Mouse (Mus musculus) hindbrain, embryonic 16.5 days (tissue): ENCODE data around the gene Hmgn2. TPM values are rescaled to one million over a fixed set of nuclear protein-coding genes. Genes with fewer than 3 reads are reported as not detected.
A peak's percentile ranks its signal among the peaks of the same experiment; 100 is the strongest.

Experiments used
- ATAC-seq: fragments of 200-750 bp; cut with Nextera tagmentation; 2 replicates; pipeline ENCODE4 v1.8.0; 2017; ENCODE audit warnings: moderate TSS enrichment, moderate library complexity
- H3K27ac ChIP-seq: fragments of 300-500 bp; sonication (generic); 2 replicates; pipeline ENCODE4 v1.5.1; 2014; ENCODE audit warnings: low read depth, mild to moderate bottlenecking, control low read depth, low read length, moderate library complexity
- H3K27me3 ChIP-seq: fragments of 300-500 bp; sonication (generic); replicated peaks from 2 replicates; pipeline ENCODE4 v1.6.1; 2014; ENCODE audit warnings: low read length; ENCODE audit not compliant: control insufficient read depth, insufficient read depth
- H3K36me3 ChIP-seq: fragments of 300-500 bp; sonication (generic); 2 replicates; pipeline ENCODE4 v1.6.1; 2014; ENCODE audit warnings: mild to moderate bottlenecking, low read length, moderate library complexity, mixed read lengths; ENCODE audit not compliant: control insufficient read depth, insufficient read depth
- H3K4me1 ChIP-seq: fragments of 300-500 bp; sonication (generic); 2 replicates; pipeline ENCODE4 v1.6.1; 2014; ENCODE audit warnings: low read depth, low read length; ENCODE audit not compliant: control insufficient read depth, insufficient read depth
- H3K4me2 ChIP-seq: fragments of 300-500 bp; sonication (generic); 2 replicates; pipeline ENCODE4 v1.6.1; 2014; ENCODE audit warnings: mild to moderate bottlenecking, low read length, control low read depth, moderate library complexity
- H3K4me3 ChIP-seq: fragments of 300-500 bp; sonication (generic); 2 replicates; pipeline ENCODE4 v1.5.1; 2014; ENCODE audit warnings: mild to moderate bottlenecking, low read length, control low read depth, moderate library complexity
- H3K9ac ChIP-seq: fragments of 300-500 bp; sonication (generic); 2 replicates; pipeline ENCODE4 v1.6.1; 2014; ENCODE audit warnings: low read depth, mild to moderate bottlenecking, control low read depth, low read length, moderate library complexity
- H3K9me3 ChIP-seq: fragments of 300-500 bp; sonication (generic); 2 replicates; pipeline ENCODE4 v1.6.1; 2014; ENCODE audit warnings: mild to moderate bottlenecking, low read length, moderate library complexity; ENCODE audit not compliant: control insufficient read depth
- WGBS: fragments of 180-500 bp; shearing (Covaris S2); extraction: QIAGEN DNeasy Blood & Tissue Kit; methylation state at CpG from one replicate; pipeline ENCODE4 v1.1.7; 2014; 5-methylcytosine and 5-hydroxymethylcytosine counted together
- polyA plus RNA-seq: library from polyadenylated mRNA; unstranded; fragments of >200 nt; fragmentation: Nextera tagmentation; extraction: Ambion mirVana; gene quantifications from 2 replicates; pipeline ENCODE4 v1.2.1, GENCODE M21; 2015

Gene Hmgn2
- polyA plus RNA-seq, 1 experiment from 2014 or later, result 909 TPM

GRCm38 (mm10) chr4:133982936-133983335 lies 14.5 kb upstream of the Hmgn2 start:
- Histone ChIP-seq H3K36me3 (peaks cover 28% of the 10 kb centered on the region), H3K27ac (no peak overlapping the region), H3K4me3 (no peak overlapping the region), H3K4me2 (no peak overlapping the region), H3K4me1 (no peaks in the 10 kb centered on the region), H3K9ac (no peak overlapping the region), H3K27me3 (no peaks in the 10 kb centered on the region), H3K9me3 (no peaks in the 10 kb centered on the region)
- ATAC-seq, result no peak
- WGBS, result 85% methylated on average over 13 of the region's 13 CpGs

GRCm38 (mm10) chr4:133980496-133980895 lies 12.0 kb upstream of the Hmgn2 start:
- peaks cover 24% of the 10 kb centered on the region for H3K36me3 ChIP-seq
- no peaks in the 10 kb centered on the region for H3K27me3 ChIP-seq
- WGBS, result 88% methylated on average over 5 of the region's 5 CpGs
- no peaks in the 10 kb centered on the region for H3K4me1 ChIP-seq
- H3K9me3 ChIP-seq, result no peaks in the 10 kb centered on the region
- H3K4me3 ChIP-seq, result no peak overlapping the region
- no peak overlapping the region for H3K9ac ChIP-seq
- H3K27ac ChIP-seq, result no peak overlapping the region
- H3K4me2 ChIP-seq, result no peak overlapping the region
- ATAC-seq, result no peak

- no peak for ATAC-seq
- H3K4me3 ChIP-seq, result no peak overlapping the region
- H3K27me3 ChIP-seq, result no peaks in the 10 kb centered on the region
- no peaks in the 10 kb centered on the region for H3K4me1 ChIP-seq
- H3K9me3 ChIP-seq, result no peaks in the 10 kb centered on the region
- H3K9ac ChIP-seq, result no peak overlapping the region
- no peak overlapping the region for H3K27ac ChIP-seq
- H3K4me2 ChIP-seq, result no peak overlapping the region
- peaks cover 27% of the 10 kb centered on the region for H3K36me3 ChIP-seq
- 94% methylated on average over 10 of the region's 10 CpGs for WGBS
These were observed 9.7 kb upstream of the Hmgn2 start for GRCm38 (mm10) chr4:133978021-133978711.

- Histone ChIP-seq H3K4me3 (no peak overlapping the region), H3K27me3 (no peaks in the 10 kb centered on the region), H3K9me3 (no peaks in the 10 kb centered on the region), H3K4me1 (peaks cover 28% of the 10 kb centered on the region), H3K27ac (peak overlapping the region; percentile 44; the same call in 1 of the 2 replicates), H3K9ac (no peak overlapping the region), H3K36me3 (0 out of 2 replicates have a peak, but pooled peaks cover 3% of the 10 kb centered on the region), H3K4me2 (no peak overlapping the region)
- WGBS, result 57% methylated on average over 8 of the region's 8 CpGs
- no peak for ATAC-seq
These were observed 3.3 kb upstream of the Hmgn2 start for GRCm38 (mm10) chr4:133971741-133972140.

- Histone ChIP-seq H3K4me1 (peaks cover 36% of the 10 kb centered on the region), H3K9me3 (no peaks in the 10 kb centered on the region), H3K4me2 (no peak overlapping the region), H3K27me3 (no peaks in the 10 kb centered on the region), H3K9ac (no peak overlapping the region), H3K27ac (peak overlapping the region; percentile 44), H3K36me3 (peaks cover 4% of the 10 kb centered on the region), H3K4me3 (no peak overlapping the region)
- WGBS, result 50% methylated on average over 13 of the region's 13 CpGs
- no peak for ATAC-seq
These were observed 2.4 kb upstream of the Hmgn2 start for GRCm38 (mm10) chr4:133970876-133971275.

GRCm38 (mm10) chr4:133970196-133970595 lies 1.7 kb upstream of the Hmgn2 start:
- H3K36me3 ChIP-seq, result peaks cover 6% of the 10 kb centered on the region
- peaks cover 41% of the 10 kb centered on the region for H3K4me1 ChIP-seq
- H3K4me2 ChIP-seq, result no peak overlapping the region
- WGBS, result 13% methylated on average over 4 of the region's 4 CpGs
- H3K9ac ChIP-seq, result no peak overlapping the region
- ATAC-seq, result no peak
- H3K27ac ChIP-seq, result peak overlapping the region; percentile 99
- H3K4me3 ChIP-seq, result no peak overlapping the region
- H3K27me3 ChIP-seq, result no peaks in the 10 kb centered on the region
- H3K9me3 ChIP-seq, result no peaks in the 10 kb centered on the region

GRCm38 (mm10) chr4:133969114-133969770 lies 792 bp upstream of the Hmgn2 start:
- Histone ChIP-seq H3K27me3 (no peaks in the 10 kb centered on the region), H3K27ac (peak overlapping the region; percentile 99), H3K4me3 (no peak overlapping the region), H3K9ac (peak overlapping the region; percentile 47), H3K4me1 (peaks cover 41% of the 10 kb centered on the region), H3K9me3 (no peaks in the 10 kb centered on the region), H3K4me2 (peak overlapping the region; percentile 95), H3K36me3 (peaks cover 8% of the 10 kb centered on the region)
- no peak for ATAC-seq
- 36% methylated on average over 8 of the region's 8 CpGs for WGBS

GRCm38 (mm10) chr4:133967866-133968149 lies 642 bp downstream of the Hmgn2 start:
- ATAC-seq, result peak; percentile 85
- Histone ChIP-seq H3K27me3 (no peaks in the 10 kb centered on the region), H3K27ac (peak overlapping the region; percentile 99), H3K36me3 (peaks cover 14% of the 10 kb centered on the region), H3K4me1 (peaks cover 41% of the 10 kb centered on the region), H3K4me2 (peak overlapping the region; percentile 95), H3K9me3 (no peaks in the 10 kb centered on the region), H3K9ac (peak overlapping the region; percentile 89), H3K4me3 (peak overlapping the region; percentile 59)
- under 1% methylated on average over 24 of the region's 29 CpGs for WGBS

GRCm38 (mm10) chr4:133967138-133967865 lies 1.1 kb downstream of the Hmgn2 start:
- H3K27ac ChIP-seq, result peak overlapping the region; percentile 99
- WGBS, result 0% methylated on average over 42 of the region's 101 CpGs
- H3K36me3 ChIP-seq, result peaks cover 14% of the 10 kb centered on the region
- no peaks in the 10 kb centered on the region for H3K27me3 ChIP-seq
- peaks cover 41% of the 10 kb centered on the region for H3K4me1 ChIP-seq
- peak overlapping the region; percentile 89 for H3K9ac ChIP-seq
- ATAC-seq, result peak; percentile 65
- peak overlapping the region; percentile 81 for H3K4me2 ChIP-seq
- peak overlapping the region; percentile 59 for H3K4me3 ChIP-seq
- H3K9me3 ChIP-seq, result no peaks in the 10 kb centered on the region
